Mouse (Mus musculus): ENCODE measurements around the gene Flvcr1. TPM values are rescaled to one million over a fixed set of nuclear protein-coding genes. Genes with fewer than 3 reads are reported as not detected.

The Flvcr1 gene
- total RNA-seq, 2 experiments from 2014 or later, result 6.7 to 7.1 TPM

- no peak for ATAC-seq (replicated peaks; ENCODE audit: low FRiP score, poor library complexity, severe bottlenecking)
Observed at GRCm38 (mm10) chr1:190996346-190996877, 29.5 kb downstream of the Flvcr1 start.

GRCm38 (mm10) chr1:190995548-190995947, 30.4 kb downstream of the Flvcr1 start:
- no peak for ATAC-seq (replicated peaks; ENCODE audit: low FRiP score, poor library complexity, severe bottlenecking)

- ATAC-seq (replicated peaks; ENCODE audit: low FRiP score, poor library complexity, severe bottlenecking), result no peak
Observed at GRCm38 (mm10) chr1:190989437-190990082, 36.4 kb downstream of the Flvcr1 start.

- no peak for ATAC-seq (replicated peaks; ENCODE audit: low FRiP score, poor library complexity, severe bottlenecking)
Observed at GRCm38 (mm10) chr1:190981412-190981811, 44.5 kb downstream of the Flvcr1 start.

GRCm38 (mm10) chr1:190980470-190980869, 45.5 kb downstream of the Flvcr1 start:
- ATAC-seq (replicated peaks; ENCODE audit: low FRiP score, poor library complexity, severe bottlenecking), result no peak

- no peak for ATAC-seq (replicated peaks; ENCODE audit: low FRiP score, poor library complexity, severe bottlenecking)
Observed at GRCm38 (mm10) chr1:190979100-190979563, 46.8 kb downstream of the Flvcr1 start, which contains the start of gene Vash2. Gene Vash2 (minus strand): TSS chr1:190979296.

GRCm38 (mm10) chr1:190978511-190979073, 47.4 kb downstream of the Flvcr1 start:
- no peak for ATAC-seq (replicated peaks; ENCODE audit: low FRiP score, poor library complexity, severe bottlenecking)

GRCm38 (mm10) chr1:190978001-190978400, 48.0 kb downstream of the Flvcr1 start:
- ATAC-seq (replicated peaks; ENCODE audit: low FRiP score, poor library complexity, severe bottlenecking), result no peak

- ATAC-seq (replicated peaks; ENCODE audit: low FRiP score, poor library complexity, severe bottlenecking), result no peak
Observed at GRCm38 (mm10) chr1:190976887-190977573, 48.9 kb downstream of the Flvcr1 start.

GRCm38 (mm10) chr1:190974833-190975232, 51.1 kb downstream of the Flvcr1 start:
- ATAC-seq (replicated peaks; ENCODE audit: low FRiP score, poor library complexity, severe bottlenecking), result no peak

GRCm38 (mm10) chr1:190974191-190974590, 51.8 kb downstream of the Flvcr1 start:
- ATAC-seq (replicated peaks; ENCODE audit: low FRiP score, poor library complexity, severe bottlenecking), result no peak

GRCm38 (mm10) chr1:190972612-190973192, 53.3 kb downstream of the Flvcr1 start:
- no peak for ATAC-seq (replicated peaks; ENCODE audit: low FRiP score, poor library complexity, severe bottlenecking)

- no peak for ATAC-seq (replicated peaks; ENCODE audit: low FRiP score, poor library complexity, severe bottlenecking)
Observed at GRCm38 (mm10) chr1:190971708-190972610, 54.0 kb downstream of the Flvcr1 start.

GRCm38 (mm10) chr1:190968010-190968409, 57.9 kb downstream of the Flvcr1 start:
- no peak for ATAC-seq (replicated peaks; ENCODE audit: low FRiP score, poor library complexity, severe bottlenecking)

- ATAC-seq (replicated peaks; ENCODE audit: low FRiP score, poor library complexity, severe bottlenecking), result no peak
Observed at GRCm38 (mm10) chr1:190964992-190965780, 60.8 kb downstream of the Flvcr1 start.

GRCm38 (mm10) chr1:190962760-190963159, 63.2 kb downstream of the Flvcr1 start:
- ATAC-seq (replicated peaks; ENCODE audit: low FRiP score, poor library complexity, severe bottlenecking), result no peak

- ATAC-seq (replicated peaks; ENCODE audit: low FRiP score, poor library complexity, severe bottlenecking), result no peak
Observed at GRCm38 (mm10) chr1:190958821-190959220, 67.1 kb downstream of the Flvcr1 start.

All from erythroid progenitor cell, adult 5-6 weeks (primary cell).